Mouse (Mus musculus) G1E (cell line): Measurements from ENCODE around the gene Lsm7.

Experiments used
- CTCF ChIP-seq: IDR thresholded peaks from 2 replicates; pipeline ENCODE4 v1.5.1; 2012; ENCODE audit warnings: low read depth, low read length, inconsistent platforms, mixed read lengths
- GATA1 ChIP-seq: IDR thresholded peaks from 2 replicates; pipeline ENCODE4 v1.6.1; 2012; ENCODE audit warnings: borderline replicate concordance, low read length, inconsistent platforms, mixed read lengths
- TAL1 ChIP-seq: conservative IDR thresholded peaks from 2 replicates; pipeline ENCODE4 v1.6.1; 2012; ENCODE audit warnings: low read depth, low read length, inconsistent platforms, mixed read lengths

DNA sequence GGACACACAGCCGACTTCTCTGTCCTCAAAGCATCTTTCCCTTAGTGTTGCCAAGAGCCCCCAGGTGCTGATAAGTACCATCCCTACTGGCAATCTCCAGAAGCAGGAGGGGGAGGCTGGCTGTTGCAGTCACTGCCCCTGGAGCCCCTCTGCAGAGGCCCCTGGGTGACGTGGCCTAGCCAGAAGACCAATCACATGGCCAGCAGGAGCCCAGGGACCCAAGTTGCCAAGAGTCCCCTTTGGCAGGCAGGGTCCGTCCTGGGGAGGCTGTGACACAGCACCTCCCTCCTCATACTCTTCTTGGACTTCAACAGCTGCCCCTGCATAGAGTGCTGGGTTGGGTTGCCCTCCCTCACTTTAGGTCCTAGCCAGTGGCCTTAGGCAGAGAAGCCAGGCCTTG is 52.0 kb downstream of the Lsm7 start:
- TF ChIP-seq GATA1 = no peak
- TF ChIP-seq CTCF = no peak
- no peak for TF ChIP-seq TAL1
